Mouse (Mus musculus) MEL (cell line): Measurements from ENCODE around the gene Tex22. TPM values are rescaled to one million over a fixed set of nuclear protein-coding genes. Genes with fewer than 3 reads are reported as not detected.

Experiments
- DNase-seq: peaks from one replicate; pipeline ENCODE4 v3.0.0; 2011; ENCODE audit warnings: low read depth, low spot score
- H3K27ac ChIP-seq: 2 replicates; pipeline ENCODE4 v1.5.1; 2012; ENCODE audit warnings: low read depth, mild to moderate bottlenecking, control low read depth, low read length, moderate library complexity; ENCODE audit not compliant: control insufficient read depth
- H3K27me3 ChIP-seq, 2 experiments: fragments of 150-350 bp in 1 of 2; sonication (generic) in 1 of 2; 2 replicates each; pipeline ENCODE4 v1.6.1; 2012; ENCODE audit warnings: low read length in 2 of 2, mild to moderate bottlenecking in 2 of 2, improper control_type of control experiment in 1 of 2, moderate library complexity in 1 of 2; ENCODE audit not compliant: insufficient read depth in 2 of 2, control insufficient read depth in 1 of 2
- H3K36me3 ChIP-seq, 2 experiments: 2 replicates each; pipeline ENCODE4 v1.6.1; 2012 to 2014; ENCODE audit warnings: low read length in 2 of 2, improper control_type of control experiment in 1 of 2, inconsistent platforms in 1 of 2, mild to moderate bottlenecking in 1 of 2; ENCODE audit not compliant: insufficient read depth in 2 of 2, control insufficient read depth in 1 of 2
- H3K4me1 ChIP-seq, 2 experiments: fragments of 150-350 bp in 1 of 2; sonication (generic) in 1 of 2; 2 replicates each; pipeline ENCODE4 v1.6.1; 2012; ENCODE audit warnings: low read length in 2 of 2, improper control_type of control experiment in 1 of 2, mild to moderate bottlenecking in 1 of 2; ENCODE audit not compliant: insufficient read depth in 2 of 2, control insufficient read depth in 1 of 2
- H3K4me3 ChIP-seq, 2 experiments: fragments of 150-350 bp in 1 of 2; sonication (generic) in 1 of 2; 2 replicates each; pipeline ENCODE4 v1.5.1; 2012; ENCODE audit warnings: low read depth in 2 of 2, low read length in 2 of 2, mild to moderate bottlenecking in 2 of 2, moderate library complexity in 2 of 2, control low read depth in 1 of 2, improper control_type of control experiment in 1 of 2; ENCODE audit not compliant: control insufficient read depth in 1 of 2, insufficient read depth in 1 of 2
- H3K79me2 ChIP-seq: 2 replicates; pipeline ENCODE4 v1.6.1; 2012; ENCODE audit warnings: mild to moderate bottlenecking, low read length, moderate library complexity; ENCODE audit not compliant: control insufficient read depth, poor library complexity, insufficient read depth
- H3K9ac ChIP-seq: 2 replicates; pipeline ENCODE4 v1.6.1; 2012; ENCODE audit warnings: low read depth, mild to moderate bottlenecking, control low read depth, low read length, moderate library complexity; ENCODE audit not compliant: control insufficient read depth, poor library complexity, severe bottlenecking
- H3K9me3 ChIP-seq: fragments of 150-350 bp; sonication (generic); replicated peaks from 2 replicates; pipeline ENCODE4 v1.6.1; 2012; ENCODE audit warnings: mild to moderate bottlenecking, low read length, improper control_type of control experiment, moderate library complexity; ENCODE audit not compliant: insufficient read depth
- BHLHE40 ChIP-seq: IDR thresholded peaks from 2 replicates; pipeline ENCODE4 v1.6.1; 2012; ENCODE audit warnings: low read depth, mild to moderate bottlenecking, inconsistent platforms, low read length, improper control_type of control experiment, borderline replicate concordance
- CHD1 ChIP-seq: IDR thresholded peaks from 2 replicates; pipeline ENCODE4 v1.6.1; 2012; ENCODE audit warnings: low read depth, mild to moderate bottlenecking, inconsistent platforms, low read length, improper control_type of control experiment
- CHD2 ChIP-seq: IDR thresholded peaks from 2 replicates; pipeline ENCODE4 v1.6.1; 2011; ENCODE audit warnings: low read length, improper control_type of control experiment
- ELF1 ChIP-seq: IDR thresholded peaks from 2 replicates; pipeline ENCODE4 v1.6.1; 2014; ENCODE audit warnings: low read depth, mild to moderate bottlenecking, inconsistent platforms, low read length, improper control_type of control experiment, moderate library complexity
- EP300 ChIP-seq, 2 experiments: IDR thresholded peaks; 2 replicates each; pipeline ENCODE4 v1.6.1; 2011; ENCODE audit warnings: improper control_type of control experiment in 2 of 2, low read length in 2 of 2, low read depth in 1 of 2, mild to moderate bottlenecking in 1 of 2
- JUND ChIP-seq: IDR thresholded peaks from 2 replicates; pipeline ENCODE4 v1.6.1; 2011; ENCODE audit warnings: low read depth, mild to moderate bottlenecking, improper control_type of control experiment, low read length
- KAT2A ChIP-seq: conservative IDR thresholded peaks from 2 replicates; pipeline ENCODE4 v1.6.1; 2012; ENCODE audit warnings: low read depth, low read length, improper control_type of control experiment, inconsistent platforms
- MAX ChIP-seq: IDR thresholded peaks from 2 replicates; pipeline ENCODE4 v1.6.1; 2011; ENCODE audit warnings: low read length, improper control_type of control experiment
- MAZ ChIP-seq: IDR thresholded peaks from 2 replicates; pipeline ENCODE4 v1.6.1; 2012; ENCODE audit warnings: low read depth, mild to moderate bottlenecking, inconsistent platforms, low read length, improper control_type of control experiment
- MXI1 ChIP-seq: IDR thresholded peaks from 2 replicates; pipeline ENCODE4 v1.6.1; 2011; ENCODE audit warnings: mild to moderate bottlenecking, low read depth, low read length, improper control_type of control experiment
- NRF1 ChIP-seq: IDR thresholded peaks from 2 replicates; pipeline ENCODE4 v1.6.1; 2014; ENCODE audit warnings: low read depth, mild to moderate bottlenecking, inconsistent platforms, low read length, improper control_type of control experiment, moderate library complexity; ENCODE audit not compliant: poor library complexity, insufficient read depth, severe bottlenecking
- POLR2A ChIP-seq, 2 experiments: IDR thresholded peaks; 2 replicates each; pipeline ENCODE4 v1.6.1; 2011 to 2012; ENCODE audit warnings: low read length in 2 of 2, mild to moderate bottlenecking in 2 of 2, control low read depth in 1 of 2, improper control_type of control experiment in 1 of 2, low read depth in 1 of 2, moderate library complexity in 1 of 2; ENCODE audit not compliant: control insufficient read depth in 1 of 2, insufficient read depth in 1 of 2, poor library complexity in 1 of 2
- POLR2AphosphoS2 ChIP-seq: IDR thresholded peaks from 2 replicates; pipeline ENCODE4 v1.6.1; 2011; ENCODE audit warnings: low read length, improper control_type of control experiment
- POLR2AphosphoS5 ChIP-seq: IDR thresholded peaks from 2 replicates; pipeline ENCODE4 v1.6.1; 2012; ENCODE audit warnings: low read depth, borderline replicate concordance, mild to moderate bottlenecking, inconsistent platforms, low read length, moderate library complexity, mixed read lengths
- RCOR1 ChIP-seq: IDR thresholded peaks from 2 replicates; pipeline ENCODE4 v1.6.1; 2012; ENCODE audit warnings: low read depth, mild to moderate bottlenecking, inconsistent platforms, low read length, improper control_type of control experiment
- TAL1 ChIP-seq: IDR thresholded peaks from 2 replicates; pipeline ENCODE4 v1.6.1; 2012; ENCODE audit warnings: mild to moderate bottlenecking, inconsistent platforms, low read length, moderate library complexity, mixed read lengths
- TBP ChIP-seq: IDR thresholded peaks from 2 replicates; pipeline ENCODE4 v1.8.0; 2011; ENCODE audit warnings: low read depth, low read length, improper control_type of control experiment
- TCF12 ChIP-seq: IDR thresholded peaks from 2 replicates; pipeline ENCODE4 v1.6.1; 2014; ENCODE audit warnings: low read depth, mild to moderate bottlenecking, inconsistent platforms, low read length, improper control_type of control experiment, moderate library complexity
- ZC3H11A ChIP-seq: IDR thresholded peaks from 2 replicates; pipeline ENCODE4 v1.6.1; 2012; ENCODE audit warnings: low read depth, mild to moderate bottlenecking, inconsistent platforms, low read length, improper control_type of control experiment
- polyA plus RNA-seq, 2 experiments: library from polyadenylated mRNA; stranded (reverse) in 1 of 2; unstranded in 1 of 2; fragments of >175 nt in 1 of 2; fragments of >200 nt in 1 of 2; gene quantifications; 2 replicates each; pipeline versions ENCODE4 v1.2.1 to v1.2.4; 2012; ENCODE audit warnings: low replicate concordance in 2 of 2, low read depth in 1 of 2; ENCODE audit not compliant: insufficient read length in 2 of 2, insufficient read depth in 1 of 2, missing spikeins in 1 of 2
- total RNA-seq: library from RNA; depleted of rRNA; stranded (reverse); fragments of 300-350 nt; gene quantifications from 2 replicates; pipeline ENCODE4 v1.2.3, GENCODE M21; 2012

Gene Tex22
- total and polyA plus RNA-seq, 3 experiments = 0.43 to 0.65 TPM; not detected in 1

DNA sequence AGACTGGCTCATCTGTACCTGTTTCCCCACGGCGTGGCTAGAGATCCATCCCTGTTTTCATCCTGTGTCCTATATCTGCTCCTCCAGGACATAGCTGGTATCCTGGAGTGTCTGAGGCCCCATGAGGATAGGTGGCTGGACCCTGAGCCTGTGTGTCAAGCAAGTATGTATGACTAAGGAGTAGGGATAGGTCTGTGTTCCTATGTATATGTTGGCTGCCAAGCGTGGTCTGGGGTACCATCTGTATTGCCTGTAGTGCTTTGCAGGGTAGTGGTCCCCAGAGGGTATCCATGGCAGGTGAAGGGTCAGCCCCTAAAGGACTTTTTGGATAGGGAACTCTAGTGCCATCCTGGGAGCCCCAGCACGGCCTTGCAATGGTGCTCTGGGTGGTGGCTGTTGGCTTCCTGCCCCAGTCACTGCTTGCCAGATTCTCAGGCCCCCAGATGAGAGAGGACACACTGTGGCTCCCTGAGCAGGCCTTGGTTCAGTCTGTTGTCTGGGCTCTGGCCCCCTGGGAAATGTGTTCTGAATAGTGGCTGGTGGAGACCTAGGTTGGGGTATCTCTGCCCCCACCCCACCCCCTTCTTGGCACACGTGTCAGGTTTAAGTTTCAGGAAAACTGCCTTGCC is 26.3 kb downstream of the Tex22 start:
- TF ChIP-seq POLR2A (IDR thresholded peaks at IDR 0.05; ENCODE audit: control insufficient read depth in 1 of 2, insufficient read depth in 1 of 2, low read depth in 1 of 2, low read length in 2 of 2, poor library complexity in 1 of 2) (peak in 1 of 2 experiments; percentile 43; a peak in 1 of 4 replicates), POLR2AphosphoS2 (no peak)
- Histone ChIP-seq H3K79me2 (peaks cover 75% of the 10 kb centered on the region), H3K27me3 (0 out of 4 replicates have a peak, but pooled peaks cover 0 to 1% of the 10 kb centered on the region in 2 experiments), H3K27ac (no peak overlapping the region), H3K4me3 (no peak overlapping the region), H3K4me1 (peaks cover 11 to 35% of the 10 kb centered on the region in 2 experiments; a peak in 3 of 4 replicates), H3K9me3 (no peaks in the 10 kb centered on the region), H3K9ac (no peak overlapping the region), H3K36me3 (peaks cover 2 to 21% of the 10 kb centered on the region in 2 experiments)
- DNase-seq = peak; percentile 59

DNA sequence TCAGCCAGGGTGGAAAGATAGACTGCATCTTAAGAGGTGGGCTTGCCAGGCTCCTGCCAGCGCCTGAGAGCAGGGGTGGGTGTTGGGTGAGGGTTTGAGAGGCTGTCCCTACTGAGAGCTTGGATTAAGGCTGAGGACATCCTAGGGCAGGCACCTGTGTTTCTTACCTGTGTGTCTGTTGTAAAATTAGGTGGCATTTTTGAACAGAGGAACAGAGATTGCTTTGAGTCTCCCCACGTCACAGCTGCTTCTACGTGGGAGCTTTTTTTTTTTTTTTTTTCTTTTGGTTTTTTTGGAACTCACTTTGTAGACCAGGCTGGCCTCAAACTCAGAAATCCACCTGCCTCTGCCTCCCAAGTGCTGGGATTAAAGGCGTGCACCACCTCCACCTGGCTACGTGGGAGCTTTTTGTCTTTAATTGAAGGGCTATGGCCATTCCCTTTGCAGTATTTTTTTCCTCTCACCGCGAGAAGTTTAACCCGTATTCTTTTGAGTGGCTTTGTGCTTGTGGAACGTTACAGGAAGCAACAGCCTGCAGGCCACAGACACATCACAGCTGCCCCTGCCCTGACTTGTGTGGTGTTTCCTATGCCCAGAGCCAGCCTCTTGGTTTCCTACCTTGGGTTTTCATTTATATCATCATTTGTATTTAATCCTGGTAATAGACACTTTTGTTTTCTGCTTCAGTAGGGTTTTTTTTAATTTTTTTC is 27.1 kb downstream of the Tex22 start:
- Histone ChIP-seq H3K79me2 (peaks cover 84% of the 10 kb centered on the region), H3K27me3 (no peaks in the 10 kb centered on the region), H3K27ac (no peak overlapping the region), H3K4me3 (no peak overlapping the region), H3K9ac (no peak overlapping the region), H3K9me3 (no peaks in the 10 kb centered on the region), H3K36me3 (peaks cover 2 to 28% of the 10 kb centered on the region in 2 experiments), H3K4me1 (peaks cover 17 to 44% of the 10 kb centered on the region in 2 experiments)
- DNase-seq = no peak
- TF ChIP-seq MAX (no peak), NRF1 (no peak), TBP (no peak), TCF12 (no peak), KAT2A (no peak), POLR2A (IDR thresholded peaks at IDR 0.05; ENCODE audit: control insufficient read depth in 1 of 2, insufficient read depth in 1 of 2, low read depth in 1 of 2, low read length in 2 of 2, poor library complexity in 1 of 2) (no peak), POLR2AphosphoS5 (no peak), MAZ (no peak), ELF1 (no peak), JUND (no peak), CHD1 (no peak), POLR2AphosphoS2 (no peak), MXI1 (no peak), CHD2 (no peak), RCOR1 (no peak), ZC3H11A (no peak), BHLHE40 (no peak), EP300 (IDR thresholded peaks at IDR 0.05; ENCODE audit: low read depth in 1 of 2, low read length in 2 of 2) (no peak), TAL1 (no peak)
